Mouse (Mus musculus): ENCODE measurements at regions not wholly inside any gene's neighbourhood (a gene's known extent, or its start where the extent isn't known, plus 50 kb on each side); places are given as distances from the start of the nearest gene placed in this dataset.

DNA sequence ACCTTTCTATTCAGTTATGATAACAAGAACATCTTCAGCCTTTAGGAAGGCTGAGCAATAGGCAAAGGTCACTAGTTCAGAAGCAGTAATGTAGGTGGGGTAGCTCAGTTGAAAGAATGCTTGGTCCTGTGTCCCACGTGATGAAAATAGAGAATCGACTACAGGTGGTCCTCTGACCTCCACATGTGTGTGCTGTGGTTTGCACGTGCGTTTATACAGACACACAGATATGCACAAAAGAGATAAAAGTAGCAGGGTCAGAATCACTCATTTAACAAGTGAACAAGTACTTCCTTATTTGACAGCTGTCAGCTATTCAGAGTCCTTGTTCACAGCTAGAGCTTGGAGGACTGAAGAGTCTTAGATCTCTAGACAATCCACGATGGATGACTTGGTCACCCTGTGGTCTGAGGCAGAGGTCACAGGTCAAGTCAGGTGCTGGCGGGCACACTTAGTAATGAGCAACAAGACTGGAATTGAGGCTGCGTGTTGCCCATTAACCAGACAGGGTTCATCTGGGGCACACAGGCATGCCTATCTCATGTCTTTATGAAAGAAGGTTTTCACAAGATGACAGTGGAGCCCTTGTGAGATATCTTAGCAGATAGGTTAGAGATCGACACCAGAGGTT is 375.8 kb upstream of the Cdh6 start:
- 56% methylated on average over 8 of the region's 8 CpGs for WGBS
- H3K27ac ChIP-seq (ENCODE audit: low read depth, low read length), result no peak overlapping the region
- H3K4me3 ChIP-seq (ENCODE audit: low read depth, low read length), result no peak overlapping the region
- H3K4me1 ChIP-seq (ENCODE audit: control insufficient read depth, insufficient read depth, low read length), result no peaks in the 10 kb centered on the region
- H3K27me3 ChIP-seq (ENCODE audit: control insufficient read depth, insufficient read depth, low read length), result no peaks in the 10 kb centered on the region
- H3K9ac ChIP-seq (ENCODE audit: low read length), result no peak overlapping the region
- ATAC-seq (ENCODE audit: insufficient read depth, low FRiP score, low TSS enrichment) (no peak), DNase-seq (ENCODE audit: low spot score) (peak; percentile 11)
- H3K9me3 ChIP-seq (ENCODE audit: control insufficient read depth, low read length), result no peaks in the 10 kb centered on the region
- H3K4me2 ChIP-seq (ENCODE audit: low read depth), result no peak overlapping the region
- no peaks in the 10 kb centered on the region for H3K36me3 ChIP-seq (ENCODE audit: control insufficient read depth, insufficient read depth, low read length)

- Histone ChIP-seq H3K9me3 (ENCODE audit: control insufficient read depth, low read length) (no peaks in the 10 kb centered on the region), H3K4me3 (ENCODE audit: low read depth, low read length) (no peak overlapping the region), H3K27ac (ENCODE audit: low read depth, low read length) (no peak overlapping the region), H3K36me3 (ENCODE audit: control insufficient read depth, insufficient read depth, low read length) (no peaks in the 10 kb centered on the region), H3K27me3 (ENCODE audit: control insufficient read depth, insufficient read depth, low read length) (no peaks in the 10 kb centered on the region), H3K9ac (ENCODE audit: low read length) (no peak overlapping the region), H3K4me1 (ENCODE audit: control insufficient read depth, insufficient read depth, low read length) (no peaks in the 10 kb centered on the region), H3K4me2 (ENCODE audit: low read depth) (no peak overlapping the region)
- ATAC-seq (ENCODE audit: insufficient read depth, low FRiP score, low TSS enrichment), result no peak
- no peak for DNase-seq (ENCODE audit: low spot score)
These were observed 366.6 kb upstream of the Cdh6 start for GRCm38 (mm10) chr15:13540026-13540425.

DNA sequence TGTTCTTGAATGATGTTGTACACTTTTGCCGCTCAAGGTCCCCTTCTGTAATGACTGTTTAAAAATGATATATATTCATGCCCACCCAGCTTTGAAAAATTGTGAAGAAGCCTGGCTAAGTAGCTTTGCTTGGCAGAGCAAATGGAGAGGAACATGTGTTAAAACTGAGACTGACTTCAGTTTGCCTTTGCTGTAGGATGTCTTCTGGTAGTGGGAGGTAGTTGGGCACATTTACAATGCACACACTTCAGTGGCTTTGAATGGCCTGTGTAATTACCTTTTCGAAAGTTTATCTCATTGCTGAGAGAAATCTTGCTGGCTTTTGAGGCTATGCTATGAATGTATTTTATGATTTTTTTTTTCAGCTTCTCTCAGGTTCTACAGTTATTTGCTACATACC is 360.5 kb upstream of the Cdh6 start:
- H3K4me2 ChIP-seq (ENCODE audit: low read depth), result no peak overlapping the region
- no peaks in the 10 kb centered on the region for H3K27me3 ChIP-seq (ENCODE audit: control insufficient read depth, insufficient read depth, low read length)
- no peak overlapping the region for H3K4me3 ChIP-seq (ENCODE audit: low read depth, low read length)
- no peaks in the 10 kb centered on the region for H3K4me1 ChIP-seq (ENCODE audit: control insufficient read depth, insufficient read depth, low read length)
- ATAC-seq (ENCODE audit: insufficient read depth, low FRiP score, low TSS enrichment) (no peak), DNase-seq (ENCODE audit: low spot score) (no peak)
- H3K27ac ChIP-seq (ENCODE audit: low read depth, low read length), result no peak overlapping the region
- no peaks in the 10 kb centered on the region for H3K9me3 ChIP-seq (ENCODE audit: control insufficient read depth, low read length)
- WGBS, result 59% methylated on average over 2 of the region's 2 CpGs
- no peaks in the 10 kb centered on the region for H3K36me3 ChIP-seq (ENCODE audit: control insufficient read depth, insufficient read depth, low read length)
- H3K9ac ChIP-seq (ENCODE audit: low read length), result no peak overlapping the region

DNA sequence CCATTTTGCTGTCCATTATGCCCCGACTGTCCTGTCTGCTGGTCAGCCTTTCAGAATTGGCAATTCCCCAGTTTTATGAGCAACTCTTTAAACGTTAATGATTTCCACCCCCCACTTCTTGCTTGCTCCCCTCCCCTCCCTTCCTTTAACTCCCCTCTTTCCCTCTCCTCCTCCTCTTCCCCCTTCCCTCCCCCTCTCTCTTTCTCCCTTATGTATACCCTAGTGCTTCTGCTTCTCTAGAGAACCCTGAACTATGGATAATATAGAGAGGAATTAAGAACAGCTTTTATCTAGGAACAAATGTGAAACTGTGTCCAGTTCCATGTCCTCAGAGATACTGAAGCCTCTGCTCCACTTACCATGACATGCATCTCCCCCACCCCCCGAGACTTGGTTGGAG is 356.5 kb upstream of the Cdh6 start:
- H3K36me3 ChIP-seq (ENCODE audit: control insufficient read depth, insufficient read depth, low read length), result no peaks in the 10 kb centered on the region
- H3K4me3 ChIP-seq (ENCODE audit: low read depth, low read length), result no peak overlapping the region
- no peak overlapping the region for H3K9ac ChIP-seq (ENCODE audit: low read length)
- H3K4me1 ChIP-seq (ENCODE audit: control insufficient read depth, insufficient read depth, low read length), result no peaks in the 10 kb centered on the region
- no peaks in the 10 kb centered on the region for H3K9me3 ChIP-seq (ENCODE audit: control insufficient read depth, low read length)
- no peaks in the 10 kb centered on the region for H3K27me3 ChIP-seq (ENCODE audit: control insufficient read depth, insufficient read depth, low read length)
- no peak overlapping the region for H3K27ac ChIP-seq (ENCODE audit: low read depth, low read length)
- ATAC-seq (ENCODE audit: insufficient read depth, low FRiP score, low TSS enrichment), result no peak
- 46% methylated on average over 3 of the region's 3 CpGs for WGBS
- H3K4me2 ChIP-seq (ENCODE audit: low read depth), result no peak overlapping the region
- DNase-seq (ENCODE audit: low spot score), result no peak

GRCm38 (mm10) chr15:13529050-13529449 is 355.6 kb upstream of the Cdh6 start:
- Histone ChIP-seq H3K36me3 (ENCODE audit: control insufficient read depth, insufficient read depth, low read length) (no peaks in the 10 kb centered on the region), H3K4me3 (ENCODE audit: low read depth, low read length) (no peak overlapping the region), H3K27ac (ENCODE audit: low read depth, low read length) (no peak overlapping the region), H3K9me3 (ENCODE audit: control insufficient read depth, low read length) (no peaks in the 10 kb centered on the region), H3K27me3 (ENCODE audit: control insufficient read depth, insufficient read depth, low read length) (no peaks in the 10 kb centered on the region), H3K4me1 (ENCODE audit: control insufficient read depth, insufficient read depth, low read length) (no peaks in the 10 kb centered on the region), H3K9ac (ENCODE audit: low read length) (no peak overlapping the region), H3K4me2 (ENCODE audit: low read depth) (no peak overlapping the region)
- no peak for ATAC-seq (ENCODE audit: insufficient read depth, low FRiP score, low TSS enrichment)
- no peak for DNase-seq (ENCODE audit: low spot score)
- 89% methylated on average over 4 of the region's 4 CpGs for WGBS
